Mouse (Mus musculus): ENCODE measurements around the gene Jhy. TPM values are rescaled to one million over a fixed set of nuclear protein-coding genes. Genes with fewer than 3 reads are reported as not detected.

Gene Jhy
- total and polyA plus RNA-seq, 2 experiments from 2014 or later, result not detected

- no peaks in the 10 kb centered on the region for H3K9me3 ChIP-seq (replicated peaks; ENCODE audit: control insufficient read depth, low read length)
- no peaks in the 10 kb centered on the region for H3K36me3 ChIP-seq (replicated peaks; ENCODE audit: control insufficient read depth, insufficient read depth, low read length)
- WGBS, result 60% methylated on average over 12 of the region's 12 CpGs
- H3K27ac ChIP-seq (ENCODE audit: low read depth), result no peak overlapping the region
- DNase-seq (ENCODE audit: low spot score) (no peak), ATAC-seq (ENCODE audit: insufficient read depth, low read depth) (no peak)
- H3K27me3 ChIP-seq (ENCODE audit: control insufficient read depth, insufficient read depth, low read length), result no peaks in the 10 kb centered on the region
- no peaks in the 10 kb centered on the region for H3K4me1 ChIP-seq (ENCODE audit: control insufficient read depth, insufficient read depth)
- no peak overlapping the region for H3K4me2 ChIP-seq (ENCODE audit: low read depth, low read length)
- no peak overlapping the region for H3K4me3 ChIP-seq (ENCODE audit: low read depth, low read length)
- TF ChIP-seq CTCF (IDR thresholded peaks at IDR 0.05; ENCODE audit: low read depth) (no peak), EP300 (IDR thresholded peaks at IDR 0.05; ENCODE audit: low read depth) (no peak)
- no peak overlapping the region for H3K9ac ChIP-seq (replicated peaks; ENCODE audit: low read depth, low read length)
These were observed 45.9 kb downstream of the Jhy start for GRCm38 (mm10) chr9:40917871-40918613.

GRCm38 (mm10) chr9:40908915-40909314 is 55.0 kb downstream of the Jhy start:
- Histone ChIP-seq H3K36me3 (replicated peaks; ENCODE audit: control insufficient read depth, insufficient read depth, low read length) (no peaks in the 10 kb centered on the region), H3K9ac (replicated peaks; ENCODE audit: low read depth, low read length) (no peak overlapping the region), H3K4me1 (ENCODE audit: control insufficient read depth, insufficient read depth) (no peaks in the 10 kb centered on the region), H3K4me3 (ENCODE audit: low read depth, low read length) (no peak overlapping the region), H3K9me3 (replicated peaks; ENCODE audit: control insufficient read depth, low read length) (no peaks in the 10 kb centered on the region), H3K4me2 (ENCODE audit: low read depth, low read length) (no peak overlapping the region), H3K27ac (ENCODE audit: low read depth) (no peak overlapping the region), H3K27me3 (ENCODE audit: control insufficient read depth, insufficient read depth, low read length) (0 out of 2 replicates have a peak, but pooled peaks cover 3% of the 10 kb centered on the region)
- WGBS, result 73% methylated on average over 7 of the region's 7 CpGs
- ATAC-seq (ENCODE audit: insufficient read depth, low read depth), result no peak
- no peak for DNase-seq (ENCODE audit: low spot score)
- TF ChIP-seq EP300 (IDR thresholded peaks at IDR 0.05; ENCODE audit: low read depth) (no peak), CTCF (IDR thresholded peaks at IDR 0.05; ENCODE audit: low read depth) (no peak)

GRCm38 (mm10) chr9:40908411-40908810 is 55.5 kb downstream of the Jhy start:
- TF ChIP-seq CTCF (IDR thresholded peaks at IDR 0.05; ENCODE audit: low read depth) (no peak), EP300 (IDR thresholded peaks at IDR 0.05; ENCODE audit: low read depth) (no peak)
- WGBS, result 74% methylated on average over 8 of the region's 8 CpGs
- H3K4me3 ChIP-seq (ENCODE audit: low read depth, low read length), result no peak overlapping the region
- no peak for DNase-seq (ENCODE audit: low spot score)
- no peak overlapping the region for H3K27ac ChIP-seq (ENCODE audit: low read depth)
- no peaks in the 10 kb centered on the region for H3K9me3 ChIP-seq (replicated peaks; ENCODE audit: control insufficient read depth, low read length)
- no peak for ATAC-seq (ENCODE audit: insufficient read depth, low read depth)
- H3K27me3 ChIP-seq (ENCODE audit: control insufficient read depth, insufficient read depth, low read length), result 0 out of 2 replicates have a peak, but pooled peaks cover 3% of the 10 kb centered on the region
- H3K9ac ChIP-seq (replicated peaks; ENCODE audit: low read depth, low read length), result no peak overlapping the region
- no peaks in the 10 kb centered on the region for H3K4me1 ChIP-seq (ENCODE audit: control insufficient read depth, insufficient read depth)
- no peaks in the 10 kb centered on the region for H3K36me3 ChIP-seq (replicated peaks; ENCODE audit: control insufficient read depth, insufficient read depth, low read length)
- H3K4me2 ChIP-seq (ENCODE audit: low read depth, low read length), result no peak overlapping the region

- Histone ChIP-seq H3K36me3 (replicated peaks; ENCODE audit: control insufficient read depth, insufficient read depth, low read length) (no peaks in the 10 kb centered on the region), H3K27ac (ENCODE audit: low read depth) (no peak overlapping the region), H3K4me1 (ENCODE audit: control insufficient read depth, insufficient read depth) (no peaks in the 10 kb centered on the region), H3K4me3 (ENCODE audit: low read depth, low read length) (no peak overlapping the region), H3K9me3 (replicated peaks; ENCODE audit: control insufficient read depth, low read length) (no peaks in the 10 kb centered on the region), H3K9ac (replicated peaks; ENCODE audit: low read depth, low read length) (no peak overlapping the region), H3K4me2 (ENCODE audit: low read depth, low read length) (no peak overlapping the region), H3K27me3 (ENCODE audit: control insufficient read depth, insufficient read depth, low read length) (0 out of 2 replicates have a peak, but pooled peaks cover 3% of the 10 kb centered on the region)
- TF ChIP-seq CTCF (IDR thresholded peaks at IDR 0.05; ENCODE audit: low read depth) (no peak), EP300 (IDR thresholded peaks at IDR 0.05; ENCODE audit: low read depth) (no peak)
- ATAC-seq (ENCODE audit: insufficient read depth, low read depth), result no peak
- DNase-seq (ENCODE audit: low spot score), result no peak
- 25% methylated on average over 8 of the region's 8 CpGs for WGBS
These were observed 56.5 kb downstream of the Jhy start for GRCm38 (mm10) chr9:40907413-40907812.

GRCm38 (mm10) chr9:40892456-40892855 is 71.5 kb downstream of the Jhy start:
- DNase-seq (ENCODE audit: low spot score), result no peak
- Histone ChIP-seq H3K4me3 (ENCODE audit: low read depth, low read length) (no peak overlapping the region), H3K4me2 (ENCODE audit: low read depth, low read length) (no peak overlapping the region), H3K36me3 (replicated peaks; ENCODE audit: control insufficient read depth, insufficient read depth, low read length) (no peaks in the 10 kb centered on the region), H3K9me3 (replicated peaks; ENCODE audit: control insufficient read depth, low read length) (no peaks in the 10 kb centered on the region), H3K27ac (ENCODE audit: low read depth) (no peak overlapping the region), H3K27me3 (ENCODE audit: control insufficient read depth, insufficient read depth, low read length) (peaks cover 21% of the 10 kb centered on the region; the same call in 1 of the 2 replicates), H3K9ac (replicated peaks; ENCODE audit: low read depth, low read length) (no peak overlapping the region), H3K4me1 (ENCODE audit: control insufficient read depth, insufficient read depth) (no peaks in the 10 kb centered on the region)
- no peak for ATAC-seq (ENCODE audit: insufficient read depth, low read depth)
- 80% methylated on average over 6 of the region's 6 CpGs for WGBS
- TF ChIP-seq CTCF (IDR thresholded peaks at IDR 0.05; ENCODE audit: low read depth) (no peak), EP300 (IDR thresholded peaks at IDR 0.05; ENCODE audit: low read depth) (no peak)

- TF ChIP-seq EP300 (IDR thresholded peaks at IDR 0.05; ENCODE audit: low read depth) (no peak), CTCF (IDR thresholded peaks at IDR 0.05; ENCODE audit: low read depth) (no peak)
- DNase-seq (ENCODE audit: low spot score), result no peak
- Histone ChIP-seq H3K36me3 (replicated peaks; ENCODE audit: control insufficient read depth, insufficient read depth, low read length) (no peaks in the 10 kb centered on the region), H3K27me3 (ENCODE audit: control insufficient read depth, insufficient read depth, low read length) (peaks cover 30% of the 10 kb centered on the region; the same call in 1 of the 2 replicates), H3K4me2 (ENCODE audit: low read depth, low read length) (no peak overlapping the region), H3K9ac (replicated peaks; ENCODE audit: low read depth, low read length) (no peak overlapping the region), H3K4me3 (ENCODE audit: low read depth, low read length) (no peak overlapping the region), H3K9me3 (replicated peaks; ENCODE audit: control insufficient read depth, low read length) (no peaks in the 10 kb centered on the region), H3K4me1 (ENCODE audit: control insufficient read depth, insufficient read depth) (no peaks in the 10 kb centered on the region), H3K27ac (ENCODE audit: low read depth) (no peak overlapping the region)
- 36% methylated on average over 12 of the region's 12 CpGs for WGBS
- no peak for ATAC-seq (ENCODE audit: insufficient read depth, low read depth)
These were observed 74.5 kb downstream of the Jhy start for GRCm38 (mm10) chr9:40889389-40889788.

All from heart, postnatal 0 days (tissue).